Mouse (Mus musculus): ENCODE data around the gene Rtkn2.

The Rtkn2 gene

GRCm38 (mm10) chr10:67979401-67980157 lies at the start of gene Rtkn2:
Gene Rtkn2 (plus strand): TSS chr10:67979570.
- DNase-seq = peak; percentile 71

DNA sequence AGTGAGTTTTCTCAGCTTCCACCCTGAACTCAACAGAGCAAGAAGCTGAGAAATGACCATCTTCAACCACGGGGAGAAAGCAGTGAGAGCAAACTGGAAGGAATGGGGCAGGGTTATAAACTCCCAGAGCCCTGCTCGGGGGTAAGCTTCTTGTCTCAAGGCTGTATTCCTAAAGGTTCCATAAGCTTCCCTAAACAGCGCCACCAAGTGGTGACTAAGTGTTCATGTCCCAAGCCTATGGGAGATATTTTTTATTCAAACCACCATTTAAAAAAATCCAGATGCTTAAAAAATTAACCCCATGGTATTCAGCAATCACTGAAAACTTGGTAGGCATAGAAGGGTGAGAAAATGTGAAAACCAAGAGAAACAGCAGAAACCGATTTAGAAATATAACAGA lies 48.0 kb upstream of the Rtkn2 start:
- no peak for DNase-seq

DNA sequence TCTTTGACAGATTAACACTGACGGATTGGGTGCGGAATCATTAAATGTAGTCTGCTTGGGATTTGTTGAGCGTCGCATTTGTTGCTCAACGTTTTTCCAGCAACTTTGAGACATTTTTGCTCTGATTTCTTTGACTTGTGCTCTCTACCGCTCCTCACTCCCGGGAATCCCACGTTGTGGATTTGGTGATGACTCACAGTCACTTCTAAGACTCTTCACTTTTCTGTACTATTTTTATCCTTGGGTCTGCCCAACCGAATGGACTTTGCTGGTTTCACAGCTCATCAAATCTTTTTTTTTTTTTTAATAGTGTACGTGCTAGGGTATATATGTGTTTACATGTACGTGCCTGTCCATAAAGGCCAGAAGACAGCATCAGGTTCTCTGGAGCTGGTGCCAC lies 46.6 kb upstream of the Rtkn2 start:
- no peak for DNase-seq

GRCm38 (mm10) chr10:67936944-67937343 lies 42.4 kb upstream of the Rtkn2 start:
- no peak for DNase-seq

DNA sequence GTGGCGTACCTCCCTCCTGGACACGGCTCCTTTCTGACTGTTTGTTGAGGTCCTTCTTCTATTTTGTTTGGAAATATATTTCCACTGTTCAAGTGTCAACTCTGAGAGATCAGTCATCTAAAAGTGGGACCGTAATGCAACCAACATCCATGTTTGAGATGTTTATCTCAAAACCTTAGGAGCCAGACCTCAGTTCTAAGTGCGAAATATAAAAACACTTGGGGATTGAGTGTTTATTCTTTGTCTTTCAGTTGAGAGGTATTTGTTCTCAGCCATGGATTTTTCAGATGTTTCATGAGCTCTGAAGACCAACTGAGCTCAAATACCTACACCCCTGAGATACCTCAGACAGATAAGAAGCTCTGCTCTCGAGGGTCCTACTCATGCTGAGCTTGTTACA lies 41.6 kb upstream of the Rtkn2 start:
- DNase-seq = no peak

DNA sequence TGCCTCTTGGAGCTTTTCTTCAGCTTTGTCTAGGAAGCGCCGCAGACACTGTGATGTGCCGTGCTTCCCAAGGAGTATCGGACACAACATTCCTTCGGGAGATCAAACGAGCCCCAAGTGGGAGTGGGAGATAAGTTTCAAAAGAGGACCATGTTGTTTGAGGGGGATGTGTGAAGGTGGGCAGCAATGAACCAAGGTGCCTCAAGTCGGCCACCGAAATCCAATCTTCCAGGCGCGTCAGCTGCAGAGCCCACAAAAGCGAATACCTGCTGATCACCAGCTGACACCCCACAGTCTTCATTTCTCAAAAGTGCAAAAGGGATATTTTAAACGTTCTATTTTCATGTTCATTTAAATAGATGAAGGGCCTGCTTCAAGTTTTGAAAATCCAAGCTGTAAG lies 39.8 kb upstream of the Rtkn2 start:
- DNase-seq = no peak

GRCm38 (mm10) chr10:67943513-67943912 lies 35.9 kb upstream of the Rtkn2 start:
- DNase-seq = no peak

GRCm38 (mm10) chr10:67950059-67950748 lies 29.2 kb upstream of the Rtkn2 start:
- no peak for DNase-seq

DNA sequence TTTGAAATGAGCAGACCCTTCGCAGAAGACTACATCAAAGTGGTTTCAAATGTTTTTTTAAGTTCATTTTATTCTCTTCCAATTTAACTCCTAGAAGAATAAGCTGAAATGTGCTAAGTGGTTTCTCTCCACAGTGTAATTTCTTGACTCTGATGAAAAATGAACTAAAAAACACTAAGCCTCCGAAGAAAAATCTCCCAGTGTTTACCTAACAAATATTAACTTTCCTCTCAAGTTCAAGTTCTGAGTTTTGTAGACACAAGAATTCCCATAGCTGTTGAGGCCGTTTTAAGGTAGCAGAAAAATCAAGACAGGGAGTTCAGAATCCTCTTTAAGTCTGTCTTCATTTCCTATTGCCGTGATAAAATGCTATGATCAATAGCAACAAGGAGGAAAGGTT lies 27.7 kb upstream of the Rtkn2 start:
- DNase-seq = no peak

GRCm38 (mm10) chr10:67955982-67956381 lies 23.4 kb upstream of the Rtkn2 start:
- DNase-seq = no peak

DNA sequence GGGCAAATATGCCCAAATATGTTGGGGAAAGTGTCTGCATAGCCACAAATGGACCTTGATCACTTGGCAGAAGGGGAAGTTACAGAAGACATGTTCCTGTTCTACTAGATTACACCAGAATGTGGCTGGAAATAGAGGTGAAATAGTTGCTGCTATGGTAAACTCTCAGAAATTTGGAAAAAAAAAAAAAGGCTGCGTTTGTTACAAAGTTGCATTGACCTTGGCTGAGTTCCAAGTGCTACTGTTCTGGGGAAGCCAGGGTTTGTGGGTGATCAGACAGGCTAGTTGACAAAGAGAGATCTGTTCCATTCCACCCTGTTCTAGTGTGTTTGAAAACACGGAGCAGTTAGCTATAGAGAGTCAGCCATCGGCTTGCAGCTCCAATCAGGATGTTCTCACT lies 19.4 kb upstream of the Rtkn2 start:
- DNase-seq = no peak

- no peak for DNase-seq
These were observed 16.9 kb upstream of the Rtkn2 start for GRCm38 (mm10) chr10:67962496-67962895.

- no peak for DNase-seq
These were observed 15.3 kb upstream of the Rtkn2 start for GRCm38 (mm10) chr10:67964060-67964459.

- DNase-seq = no peak
These were observed 14.0 kb upstream of the Rtkn2 start for GRCm38 (mm10) chr10:67965251-67965986.

- DNase-seq = no peak
These were observed 13.3 kb upstream of the Rtkn2 start for GRCm38 (mm10) chr10:67966102-67966501.

DNA sequence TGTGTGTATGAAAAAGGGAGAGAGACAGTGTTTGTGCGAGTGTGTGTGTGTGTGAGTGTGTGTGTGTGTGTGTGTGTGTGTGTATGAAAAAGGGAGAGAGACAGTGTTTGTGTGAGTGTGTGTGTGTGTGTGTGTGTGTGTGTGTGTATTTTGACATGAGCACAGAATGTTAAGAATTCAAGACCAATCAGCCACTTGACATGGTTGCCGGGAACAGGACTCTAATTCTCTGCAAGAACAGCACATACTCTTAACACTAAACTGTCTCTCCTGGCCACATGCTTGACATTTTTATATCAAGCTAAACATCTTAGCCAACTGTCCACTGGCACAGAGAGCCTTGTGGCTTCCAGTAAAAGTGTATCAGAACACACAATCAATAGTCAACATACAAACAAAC lies 12.4 kb upstream of the Rtkn2 start:
- DNase-seq = no peak

GRCm38 (mm10) chr10:67971166-67971796 lies 8.1 kb upstream of the Rtkn2 start:
- no peak for DNase-seq

DNA sequence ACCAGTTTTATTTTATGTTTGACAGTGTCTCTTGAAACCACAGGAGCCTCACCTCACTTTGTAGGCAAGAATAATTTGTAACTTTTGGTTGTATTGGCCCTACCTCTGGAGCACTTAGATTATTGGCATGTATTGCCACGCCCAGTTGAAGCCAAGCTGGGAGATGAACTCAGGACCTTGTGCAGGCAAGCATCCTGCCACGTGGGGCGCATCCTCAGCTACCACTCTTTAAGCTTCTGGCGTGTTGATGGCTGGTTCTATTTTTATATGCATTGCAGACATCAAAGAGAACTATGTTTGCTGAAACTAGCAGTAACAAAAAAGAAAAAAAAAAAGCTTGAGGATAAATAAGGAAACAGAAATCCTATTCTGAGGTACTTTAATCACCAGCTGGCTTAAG lies 2.1 kb upstream of the Rtkn2 start:
- no peak for DNase-seq

- DNase-seq = no peak
These were observed 4.4 kb downstream of the Rtkn2 start for GRCm38 (mm10) chr10:67983776-67984175.

DNA sequence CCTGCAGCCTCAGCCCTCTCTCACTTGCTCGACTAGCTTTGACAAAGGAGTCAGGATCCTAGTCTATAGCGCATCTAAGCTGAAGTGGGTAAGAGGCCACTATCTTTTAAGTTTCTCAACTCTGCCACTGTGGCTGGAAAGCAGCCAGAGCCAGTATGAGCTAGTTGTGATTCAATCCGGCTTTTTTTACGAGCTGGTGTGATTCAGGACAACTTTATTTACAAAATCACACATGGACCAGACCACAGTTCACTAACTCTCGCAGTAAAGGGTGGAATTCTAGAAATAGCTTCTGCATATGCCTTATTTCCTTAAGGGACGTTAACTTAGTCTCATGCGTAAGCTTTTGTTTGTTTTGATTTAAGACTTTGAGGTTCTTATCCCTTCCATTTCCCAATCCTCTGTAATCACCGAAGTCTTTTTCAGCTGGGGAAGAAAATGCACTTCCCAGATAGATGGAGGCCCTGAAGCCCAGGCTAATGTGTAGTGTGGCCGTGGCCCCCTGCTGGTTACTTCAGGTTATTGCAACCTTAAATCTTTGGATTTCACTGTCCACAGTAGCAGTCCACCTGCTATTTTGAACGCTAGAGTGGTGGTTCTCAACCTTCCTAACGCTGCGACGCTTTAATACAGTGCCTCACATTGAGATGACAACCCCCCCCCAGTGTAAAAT lies 5.0 kb downstream of the Rtkn2 start:
- DNase-seq = peak; percentile 63

DNA sequence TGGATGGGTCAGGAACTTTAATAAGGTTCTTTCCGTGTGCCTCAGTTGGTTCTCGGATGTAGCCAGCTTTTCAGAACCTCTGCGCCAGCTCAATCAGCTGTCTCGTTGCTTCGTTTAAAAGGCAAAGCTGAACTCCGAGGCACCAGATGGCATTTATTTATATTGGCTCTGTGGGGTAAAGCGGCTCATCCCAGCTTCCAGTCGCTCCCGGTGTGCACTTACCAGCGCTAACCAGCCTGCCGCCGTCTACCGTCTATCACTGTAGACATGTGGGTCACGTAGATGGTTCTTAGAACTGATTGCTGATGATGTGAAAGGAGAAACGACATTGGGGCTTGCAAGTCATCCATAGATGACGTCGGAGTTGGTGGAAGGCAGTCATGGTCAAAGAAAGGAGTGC lies 5.7 kb downstream of the Rtkn2 start:
- no peak for DNase-seq

DNA sequence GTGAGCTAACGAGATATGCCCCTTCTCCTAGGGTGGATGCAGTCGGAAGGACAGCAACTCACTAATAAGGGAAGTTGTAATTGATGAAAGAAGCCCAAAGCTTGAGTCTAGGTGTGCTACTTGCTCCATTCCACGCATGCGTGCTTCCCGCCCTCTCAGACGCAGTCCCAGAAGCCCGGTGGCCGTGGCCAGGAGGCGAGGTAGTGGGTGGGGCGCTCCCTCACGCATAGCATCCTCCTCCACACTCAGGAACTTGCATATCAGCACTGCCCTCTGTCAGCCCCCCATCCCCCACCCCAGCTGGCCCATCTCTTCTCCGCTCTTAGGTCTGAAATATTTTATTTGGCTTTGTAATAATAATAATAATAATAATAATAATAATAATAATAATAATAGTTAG lies 16.0 kb downstream of the Rtkn2 start:
- DNase-seq = no peak

GRCm38 (mm10) chr10:67996171-67996570 lies 16.8 kb downstream of the Rtkn2 start:
- peak; percentile 62 for DNase-seq
